Mouse (Mus musculus): ENCODE results near the gene Anapc16. TPM values are rescaled to one million over a fixed set of nuclear protein-coding genes. Genes with fewer than 3 reads are reported as not detected.
A peak's percentile ranks its signal among the peaks of the same experiment; 100 is the strongest.

The Anapc16 gene
- total RNA-seq, 1 experiment = 54.5 TPM

DNA sequence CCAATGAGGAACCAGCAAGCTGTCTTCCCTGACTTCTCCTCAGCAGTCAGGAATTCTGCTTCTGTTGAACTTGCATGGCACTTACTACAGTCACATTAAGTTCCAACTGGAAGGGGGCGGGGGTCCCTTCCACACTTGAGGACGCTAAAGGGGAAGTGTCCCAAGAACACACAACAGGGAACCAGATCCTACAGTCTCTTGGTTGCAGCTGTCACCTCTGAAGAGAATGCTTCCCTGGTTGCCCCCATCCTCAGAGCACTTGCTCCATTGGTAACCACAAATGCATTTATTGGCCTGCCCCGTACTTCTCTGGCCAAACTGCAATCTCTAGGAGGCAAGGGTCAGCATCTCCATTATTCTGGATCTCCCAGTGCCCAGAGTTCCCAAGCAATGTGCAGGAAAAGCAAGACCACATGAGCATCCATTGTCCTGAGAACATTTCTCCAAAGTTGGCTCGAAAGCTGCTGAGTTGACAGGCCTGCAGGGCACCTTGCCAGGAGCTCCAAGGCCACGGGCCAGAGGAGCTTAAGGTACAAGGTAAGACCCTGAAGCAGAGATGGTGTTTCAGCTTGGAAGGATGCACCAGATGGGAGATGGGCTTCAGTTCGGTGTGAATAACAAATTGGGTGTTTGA is 35.5 kb downstream of the Anapc16 start:
- DNase-seq (ENCODE audit: low read depth, low spot score) = no peak
- H3K4me1 ChIP-seq (ENCODE audit: control insufficient read depth in 2 of 2, insufficient read depth in 2 of 2, low read length in 2 of 2, poor library complexity in 1 of 2) = peaks cover 4 to 28% of the 10 kb centered on the region in 2 experiments; a peak in 3 of 4 replicates
- H3K27ac ChIP-seq (ENCODE audit: insufficient read depth, low read depth, low read length, poor library complexity, severe bottlenecking) = no peak overlapping the region

DNA sequence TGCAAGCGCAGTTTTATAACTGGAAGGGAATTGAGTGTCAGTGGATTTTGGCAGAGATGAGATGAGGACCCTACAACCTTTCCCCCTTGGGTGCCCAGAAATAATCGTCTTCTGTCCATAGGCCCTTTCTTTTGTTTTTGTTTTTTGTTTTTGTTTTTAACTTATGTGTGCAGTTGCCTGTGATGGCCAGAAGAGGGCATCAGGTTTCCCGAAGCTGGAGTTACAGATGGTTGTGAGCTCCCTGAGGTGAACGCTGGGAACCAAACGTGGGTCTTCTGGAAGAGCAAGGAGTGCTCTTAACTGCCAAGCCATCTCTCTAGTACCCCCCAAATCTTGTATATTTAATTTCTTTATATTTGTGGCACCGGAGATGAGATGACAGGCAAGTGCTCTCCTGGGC is 36.2 kb downstream of the Anapc16 start:
- no peak for TF ChIP-seq ZC3H11A (IDR thresholded peaks at IDR 0.05; ENCODE audit: borderline replicate concordance, low read depth, low read length)
- no peak for TF ChIP-seq MAFK (IDR thresholded peaks at IDR 0.05; ENCODE audit: insufficient read depth, low read depth, low read length)
- no peak for TF ChIP-seq HCFC1 (IDR thresholded peaks at IDR 0.05; ENCODE audit: borderline replicate concordance, insufficient read depth, low read length)
- TF ChIP-seq ZNF384 (IDR thresholded peaks at IDR 0.05; ENCODE audit: low read depth, low read length) = no peak
- no peak for TF ChIP-seq CHD2 (IDR thresholded peaks at IDR 0.05; ENCODE audit: low read depth, low read length)
- no peak for DNase-seq (ENCODE audit: low read depth, low spot score)
- in situ Hi-C loops (cut with MboI; ENCODE audit: low sequenced_read_pairs in 2 of 2, unreplicated experiment in 2 of 2) = no loop called here
- no peaks in the 10 kb centered on the region for H3K36me3 ChIP-seq (ENCODE audit: control insufficient read depth, insufficient read depth, low read length, poor library complexity, severe bottlenecking)
- H3K9ac ChIP-seq (ENCODE audit: insufficient read depth, low read depth, low read length, poor library complexity, severe bottlenecking) = no peak overlapping the region
- H3K4me3 ChIP-seq (ENCODE audit: insufficient read depth in 1 of 2, low read depth in 1 of 2, low read length in 2 of 2, poor library complexity in 1 of 2, severe bottlenecking in 1 of 2) = no peak overlapping the region
- H3K4me1 ChIP-seq (ENCODE audit: control insufficient read depth in 2 of 2, insufficient read depth in 2 of 2, low read length in 2 of 2, poor library complexity in 1 of 2) = peaks cover 4 to 25% of the 10 kb centered on the region in 2 experiments; a peak in 3 of 4 replicates
- no peaks in the 10 kb centered on the region for H3K9me3 ChIP-seq (ENCODE audit: control insufficient read depth, insufficient read depth, low read depth, low read length)
- H3K27ac ChIP-seq (ENCODE audit: insufficient read depth, low read depth, low read length, poor library complexity, severe bottlenecking) = no peak overlapping the region

More for the DNA sequence above, 35.5 kb downstream of the Anapc16 start:
- Histone ChIP-seq H3K4me3 (ENCODE audit: insufficient read depth in 1 of 2, low read depth in 1 of 2, low read length in 2 of 2, poor library complexity in 1 of 2, severe bottlenecking in 1 of 2) (no peak overlapping the region), H3K36me3 (ENCODE audit: control insufficient read depth, insufficient read depth, low read length, poor library complexity, severe bottlenecking) (no peaks in the 10 kb centered on the region), H3K9me3 (ENCODE audit: control insufficient read depth, insufficient read depth, low read depth, low read length) (no peaks in the 10 kb centered on the region), H3K9ac (ENCODE audit: insufficient read depth, low read depth, low read length, poor library complexity, severe bottlenecking) (no peak overlapping the region)
- TF ChIP-seq MAFK (IDR thresholded peaks at IDR 0.05; ENCODE audit: insufficient read depth, low read depth, low read length) (no peak), CHD2 (IDR thresholded peaks at IDR 0.05; ENCODE audit: low read depth, low read length) (no peak), HCFC1 (IDR thresholded peaks at IDR 0.05; ENCODE audit: borderline replicate concordance, insufficient read depth, low read length) (no peak), ZNF384 (IDR thresholded peaks at IDR 0.05; ENCODE audit: low read depth, low read length) (no peak), ZC3H11A (IDR thresholded peaks at IDR 0.05; ENCODE audit: borderline replicate concordance, low read depth, low read length) (no peak)
- in situ Hi-C loops (cut with MboI; ENCODE audit: low sequenced_read_pairs in 2 of 2, unreplicated experiment in 2 of 2) = no loop called here

DNA sequence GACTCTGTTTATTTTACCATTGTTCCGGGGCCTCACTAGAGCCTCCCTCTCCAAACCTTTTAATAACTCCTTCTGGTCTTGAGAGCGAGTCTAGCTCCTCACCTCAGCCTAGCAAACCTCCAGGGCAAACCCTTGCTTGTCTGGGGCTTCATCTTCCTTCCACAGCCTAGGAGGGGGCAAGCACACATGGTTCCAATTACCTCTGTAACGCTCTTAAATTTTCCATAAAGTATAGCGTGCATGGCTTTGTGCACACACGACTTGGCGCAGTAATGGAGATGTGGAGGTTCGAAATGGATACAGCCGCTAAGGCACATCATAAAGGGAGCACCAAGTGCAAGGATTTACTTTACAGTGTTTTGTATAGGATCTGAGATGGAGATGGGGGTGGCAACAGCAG is 37.1 kb downstream of the Anapc16 start:
- TF ChIP-seq CHD2 (IDR thresholded peaks at IDR 0.05; ENCODE audit: low read depth, low read length) = no peak
- TF ChIP-seq HCFC1 (IDR thresholded peaks at IDR 0.05; ENCODE audit: borderline replicate concordance, insufficient read depth, low read length) = no peak
- no peak for TF ChIP-seq ZNF384 (IDR thresholded peaks at IDR 0.05; ENCODE audit: low read depth, low read length)
- TF ChIP-seq MAFK (IDR thresholded peaks at IDR 0.05; ENCODE audit: insufficient read depth, low read depth, low read length) = no peak
- no peak for TF ChIP-seq ZC3H11A (IDR thresholded peaks at IDR 0.05; ENCODE audit: borderline replicate concordance, low read depth, low read length)
- in situ Hi-C loops (cut with MboI; ENCODE audit: low sequenced_read_pairs in 2 of 2, unreplicated experiment in 2 of 2) = no loop called here
- no peak for DNase-seq (ENCODE audit: low read depth, low spot score)
- H3K9me3 ChIP-seq (ENCODE audit: control insufficient read depth, insufficient read depth, low read depth, low read length) = no peaks in the 10 kb centered on the region
- H3K4me3 ChIP-seq (ENCODE audit: insufficient read depth in 1 of 2, low read depth in 1 of 2, low read length in 2 of 2, poor library complexity in 1 of 2, severe bottlenecking in 1 of 2) = no peak overlapping the region
- peaks cover 4 to 21% of the 10 kb centered on the region in 2 experiments; a peak in 3 of 4 replicates for H3K4me1 ChIP-seq (ENCODE audit: control insufficient read depth in 2 of 2, insufficient read depth in 2 of 2, low read length in 2 of 2, poor library complexity in 1 of 2)
- H3K36me3 ChIP-seq (ENCODE audit: control insufficient read depth, insufficient read depth, low read length, poor library complexity, severe bottlenecking) = no peaks in the 10 kb centered on the region
- H3K9ac ChIP-seq (ENCODE audit: insufficient read depth, low read depth, low read length, poor library complexity, severe bottlenecking) = no peak overlapping the region; the same call in 1 of the 2 replicates
- H3K27ac ChIP-seq (ENCODE audit: insufficient read depth, low read depth, low read length, poor library complexity, severe bottlenecking) = no peak overlapping the region

DNA sequence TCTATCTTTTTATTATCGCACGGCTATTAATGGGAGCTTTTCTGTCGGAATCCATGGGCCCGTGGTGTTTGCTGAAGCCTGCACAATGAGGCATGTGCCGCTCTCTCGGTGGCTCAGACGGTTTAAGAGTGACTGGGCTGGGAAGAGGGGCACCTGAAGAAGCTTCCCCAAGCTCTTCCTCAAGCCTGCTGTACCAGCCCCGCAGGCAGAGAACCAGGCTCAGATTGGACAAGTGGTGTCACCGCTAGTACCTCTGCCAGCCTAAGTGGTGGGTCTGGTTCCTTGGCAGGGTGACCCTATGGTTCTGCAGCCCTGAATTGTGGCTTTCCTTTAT is 37.6 kb downstream of the Anapc16 start:
- Histone ChIP-seq H3K9ac (ENCODE audit: insufficient read depth, low read depth, low read length, poor library complexity, severe bottlenecking) (peak overlapping the region; percentile 6; the same call in 1 of the 2 replicates), H3K27ac (ENCODE audit: insufficient read depth, low read depth, low read length, poor library complexity, severe bottlenecking) (peak overlapping the region; percentile 23; the same call in 1 of the 2 replicates), H3K4me1 (ENCODE audit: control insufficient read depth in 2 of 2, insufficient read depth in 2 of 2, low read length in 2 of 2, poor library complexity in 1 of 2) (peaks cover 4 to 19% of the 10 kb centered on the region in 2 experiments; a peak in 3 of 4 replicates), H3K9me3 (ENCODE audit: control insufficient read depth, insufficient read depth, low read depth, low read length) (no peaks in the 10 kb centered on the region), H3K4me3 (ENCODE audit: insufficient read depth in 1 of 2, low read depth in 1 of 2, low read length in 2 of 2, poor library complexity in 1 of 2, severe bottlenecking in 1 of 2) (0 out of 4 replicates have a peak overlapping the region, but pooled peaks have one; percentile 13 to 21), H3K36me3 (ENCODE audit: control insufficient read depth, insufficient read depth, low read length, poor library complexity, severe bottlenecking) (no peaks in the 10 kb centered on the region)
- no peak for DNase-seq (ENCODE audit: low read depth, low spot score)
- in situ Hi-C loops (cut with MboI; ENCODE audit: low sequenced_read_pairs in 2 of 2, unreplicated experiment in 2 of 2) = no loop called here
- TF ChIP-seq HCFC1 (IDR thresholded peaks at IDR 0.05; ENCODE audit: borderline replicate concordance, insufficient read depth, low read length) = no peak
- TF ChIP-seq CHD2 (IDR thresholded peaks at IDR 0.05; ENCODE audit: low read depth, low read length) = no peak
- no peak for TF ChIP-seq ZC3H11A (IDR thresholded peaks at IDR 0.05; ENCODE audit: borderline replicate concordance, low read depth, low read length)
- no peak for TF ChIP-seq ZNF384 (IDR thresholded peaks at IDR 0.05; ENCODE audit: low read depth, low read length)
- TF ChIP-seq MAFK (IDR thresholded peaks at IDR 0.05; ENCODE audit: insufficient read depth, low read depth, low read length) = no peak

All from ES-E14 (cell line).